Mouse (Mus musculus): ENCODE results near the gene Eif4b.

Eif4b gene

GRCm38 (mm10) chr15:102073559-102074069 is at the start of gene Eif4b:
TSS of gene Eif4b (plus strand) at chr15:102073773.
- DNase-seq (ENCODE audit: low spot score in 2 of 2) = peak; percentile 100

- DNase-seq (ENCODE audit: low spot score in 2 of 2) = no peak
These were observed 49.7 kb upstream of the Eif4b start for GRCm38 (mm10) chr15:102023888-102024287.

- no peak for DNase-seq (ENCODE audit: low spot score in 2 of 2)
These were observed 48.3 kb upstream of the Eif4b start for GRCm38 (mm10) chr15:102025136-102025872.

GRCm38 (mm10) chr15:102026430-102026829 is 47.1 kb upstream of the Eif4b start:
- no peak for DNase-seq (ENCODE audit: low spot score in 2 of 2)

GRCm38 (mm10) chr15:102028040-102028439 is 45.5 kb upstream of the Eif4b start, which contains the start of gene Krt18:
TSS of gene Krt18 (plus strand) at chr15:102028180.
- DNase-seq (ENCODE audit: low spot score in 2 of 2) = no peak

- no peak for DNase-seq (ENCODE audit: low spot score in 2 of 2)
These were observed 39.2 kb upstream of the Eif4b start for GRCm38 (mm10) chr15:102034121-102035053.

GRCm38 (mm10) chr15:102040277-102040676 is 33.3 kb upstream of the Eif4b start:
- DNase-seq (ENCODE audit: low spot score in 2 of 2) = no peak

- DNase-seq (ENCODE audit: low spot score in 2 of 2) = no peak
These were observed 31.6 kb upstream of the Eif4b start for GRCm38 (mm10) chr15:102041951-102042350.

- no peak for DNase-seq (ENCODE audit: low spot score in 2 of 2)
These were observed 28.8 kb upstream of the Eif4b start for GRCm38 (mm10) chr15:102044745-102045144.

GRCm38 (mm10) chr15:102045691-102046090 is 27.9 kb upstream of the Eif4b start:
- DNase-seq (ENCODE audit: low spot score in 2 of 2) = no peak

GRCm38 (mm10) chr15:102048006-102048405 is 25.6 kb upstream of the Eif4b start:
- DNase-seq (ENCODE audit: low spot score in 2 of 2) = no peak

- no peak for DNase-seq (ENCODE audit: low spot score in 2 of 2)
These were observed 23.7 kb upstream of the Eif4b start for GRCm38 (mm10) chr15:102049871-102050270.

- DNase-seq (ENCODE audit: low spot score in 2 of 2) = peak; percentile 71 to 80
These were observed 21.5 kb upstream of the Eif4b start for GRCm38 (mm10) chr15:102051920-102052683.

- no peak for DNase-seq (ENCODE audit: low spot score in 2 of 2)
These were observed 16.9 kb upstream of the Eif4b start for GRCm38 (mm10) chr15:102056495-102057174.

- peak; percentile 94 to 96 for DNase-seq (ENCODE audit: low spot score in 2 of 2)
These were observed 7.8 kb upstream of the Eif4b start for GRCm38 (mm10) chr15:102065661-102066325.

GRCm38 (mm10) chr15:102070476-102071467 is 2.8 kb upstream of the Eif4b start:
- DNase-seq (ENCODE audit: low spot score in 2 of 2) = no peak

GRCm38 (mm10) chr15:102072963-102073558 is 512 bp upstream of the Eif4b start:
- DNase-seq (ENCODE audit: low spot score in 2 of 2) = no peak

GRCm38 (mm10) chr15:102074070-102074731 is 628 bp downstream of the Eif4b start:
- peak; percentile 81 to 84 for DNase-seq (ENCODE audit: low spot score in 2 of 2)

All from right cerebral cortex, postnatal 10 days (tissue).